Mouse (Mus musculus) midbrain, embryonic 13.5 days (tissue): ENCODE data around the gene Gpsm2. TPM values are rescaled to one million over a fixed set of nuclear protein-coding genes. Genes with fewer than 3 reads are reported as not detected.
A peak's percentile ranks its signal among the peaks of the same experiment; 100 is the strongest.

Experiments used
- ATAC-seq: fragments of 200-750 bp; cut with Nextera tagmentation; 2 replicates; pipeline ENCODE4 v1.8.0; 2017; ENCODE audit warnings: mild to moderate bottlenecking, moderate TSS enrichment, moderate library complexity
- H3K27ac ChIP-seq: fragments of 300-500 bp; sonication (generic); 2 replicates; pipeline ENCODE4 v1.5.1; 2015; ENCODE audit warnings: inconsistent platforms, mild to moderate bottlenecking, moderate library complexity
- H3K27me3 ChIP-seq: fragments of 300-500 bp; sonication (generic); 2 replicates; pipeline ENCODE4 v1.6.1; 2015; ENCODE audit warnings: mild to moderate bottlenecking, inconsistent platforms
- H3K36me3 ChIP-seq: fragments of 300-500 bp; sonication (generic); 2 replicates; pipeline ENCODE4 v1.6.1; 2015; ENCODE audit warnings: mild to moderate bottlenecking, inconsistent platforms
- H3K4me1 ChIP-seq: fragments of 300-500 bp; sonication (generic); replicated peaks from 2 replicates; pipeline ENCODE4 v1.6.1; 2015; ENCODE audit warnings: inconsistent platforms
- H3K4me2 ChIP-seq: fragments of 300-500 bp; sonication (generic); replicated peaks from 2 replicates; pipeline ENCODE4 v1.6.1; 2015; ENCODE audit warnings: moderate library complexity, mild to moderate bottlenecking, inconsistent platforms
- H3K4me3 ChIP-seq: fragments of 300-500 bp; sonication (generic); replicated peaks from 2 replicates; pipeline ENCODE4 v1.5.1; 2015; ENCODE audit warnings: mild to moderate bottlenecking, inconsistent platforms
- H3K9ac ChIP-seq: fragments of 300-500 bp; sonication (generic); replicated peaks from 2 replicates; pipeline ENCODE4 v1.6.1; 2015; ENCODE audit warnings: mild to moderate bottlenecking, inconsistent platforms
- H3K9me3 ChIP-seq: fragments of 300-500 bp; sonication (generic); 2 replicates; pipeline ENCODE4 v1.6.1; 2016; ENCODE audit warnings: mild to moderate bottlenecking, inconsistent platforms
- WGBS: fragments of 180-500 bp; shearing (Covaris S2); methylation state at CpG from one replicate; pipeline ENCODE4 v1.1.7; 2015; 5-methylcytosine and 5-hydroxymethylcytosine counted together
- polyA plus RNA-seq: library from polyadenylated mRNA; unstranded; fragments of >200 nt; fragmentation: Nextera tagmentation; extraction: Ambion mirVana; gene quantifications from 2 replicates; pipeline ENCODE4 v1.2.1, GENCODE M21; 2015

The Gpsm2 gene
- polyA plus RNA-seq, 1 experiment from 2014 or later, result 40.1 TPM

DNA sequence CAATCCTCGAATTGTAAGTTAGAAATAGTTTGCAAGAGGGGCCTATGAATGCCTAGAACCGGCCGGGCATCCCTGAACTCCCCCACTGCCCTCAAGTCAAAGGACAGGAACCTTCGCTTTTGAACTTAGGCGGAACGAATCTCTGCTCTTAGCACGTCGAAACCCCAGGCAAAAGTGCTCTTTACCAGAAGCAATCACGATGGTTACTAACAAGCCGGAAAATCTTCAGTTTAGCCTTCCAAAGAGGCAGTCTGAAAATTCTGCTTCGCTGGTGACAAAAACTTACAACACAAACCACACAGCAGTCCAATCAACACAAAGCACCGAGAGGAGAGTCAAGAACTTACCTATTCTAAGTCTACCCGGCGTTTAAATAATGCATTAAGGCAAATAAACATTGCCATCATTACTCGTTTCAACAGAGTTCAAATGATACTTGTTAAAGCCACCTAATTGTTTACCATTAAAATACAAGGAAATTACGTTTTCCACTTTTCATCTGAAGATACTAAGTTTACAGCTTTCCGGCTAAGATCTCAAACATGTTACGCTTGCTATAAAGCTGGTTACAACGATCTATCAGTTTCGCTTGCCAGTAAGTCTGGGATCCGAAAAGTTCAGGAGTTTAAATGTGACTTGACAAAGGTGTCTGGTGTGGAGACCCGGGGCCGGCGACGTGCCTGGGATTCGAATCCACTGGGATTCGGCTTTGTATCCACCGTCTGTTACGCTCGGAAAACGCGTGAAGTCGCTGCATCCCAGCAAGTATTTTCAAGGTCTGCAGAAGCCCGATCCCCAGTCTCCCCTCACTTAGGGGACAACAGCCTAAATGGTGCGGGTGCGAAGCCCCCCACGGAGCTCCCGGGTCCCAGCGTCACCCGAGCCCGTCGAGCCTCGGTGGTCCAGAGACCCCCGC is 775 bp downstream of the Gpsm2 start:
- WGBS, result under 1% methylated on average over 44 of the region's 44 CpGs
- no peak for ATAC-seq
- no peaks in the 10 kb centered on the region for H3K27me3 ChIP-seq
- peak overlapping the region; percentile 89 for H3K27ac ChIP-seq
- peak overlapping the region; percentile 82 for H3K9ac ChIP-seq
- peak overlapping the region; percentile 78 for H3K4me3 ChIP-seq
- H3K4me2 ChIP-seq, result peak overlapping the region; percentile 64
- no peaks in the 10 kb centered on the region for H3K9me3 ChIP-seq
- H3K4me1 ChIP-seq, result peaks cover 27% of the 10 kb centered on the region
- H3K36me3 ChIP-seq, result no peaks in the 10 kb centered on the region

DNA sequence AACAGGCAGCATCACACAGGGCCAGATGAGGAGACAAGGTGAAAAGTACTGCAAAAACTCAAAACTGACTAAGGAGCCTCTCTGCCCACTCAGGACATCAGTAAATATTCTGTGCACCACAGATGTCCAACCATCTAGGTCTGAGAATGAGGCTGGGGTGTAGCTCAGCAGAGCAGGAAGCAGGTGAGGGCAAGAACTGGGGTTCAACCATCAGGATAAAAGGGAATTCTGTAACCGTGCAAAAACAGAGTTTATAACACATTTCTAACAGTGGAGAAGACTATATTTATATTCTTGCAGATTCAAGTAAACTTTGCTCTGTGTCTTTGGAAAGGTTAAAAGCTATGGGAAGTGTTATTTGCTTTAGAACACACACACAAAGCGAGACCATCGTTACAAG is 2.3 kb downstream of the Gpsm2 start:
- Histone ChIP-seq H3K4me1 (peaks cover 27% of the 10 kb centered on the region), H3K27me3 (no peaks in the 10 kb centered on the region), H3K36me3 (no peaks in the 10 kb centered on the region), H3K9ac (no peak overlapping the region), H3K9me3 (no peaks in the 10 kb centered on the region), H3K4me2 (peak overlapping the region; percentile 64; the same call in 1 of the 2 replicates), H3K27ac (no peak overlapping the region), H3K4me3 (no peak overlapping the region)
- no peak for ATAC-seq
- WGBS, result 86% methylated on average over 3 of the region's 3 CpGs

DNA sequence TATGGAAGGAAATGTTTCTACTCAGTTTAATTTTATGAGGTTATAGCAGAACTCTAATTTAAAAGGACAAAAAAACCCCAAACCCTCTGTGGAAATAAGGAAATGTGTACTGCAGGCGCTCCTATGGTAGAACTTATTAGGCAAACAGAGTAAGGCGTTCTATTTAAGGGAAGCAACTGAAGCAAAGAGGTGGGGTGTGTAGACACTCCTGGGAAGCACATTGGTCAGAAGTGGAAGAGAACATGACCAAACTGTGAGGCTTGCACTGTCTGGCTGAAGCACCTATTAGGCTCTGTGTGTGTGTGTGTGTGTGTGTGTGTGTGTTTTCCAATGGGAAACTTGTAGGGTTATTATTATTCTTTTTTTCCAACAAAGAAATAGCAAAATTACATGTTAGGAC is 2.8 kb downstream of the Gpsm2 start:
- Histone ChIP-seq H3K4me2 (no peak overlapping the region), H3K27ac (no peak overlapping the region), H3K9me3 (no peaks in the 10 kb centered on the region), H3K27me3 (no peaks in the 10 kb centered on the region), H3K4me1 (peaks cover 27% of the 10 kb centered on the region), H3K36me3 (no peaks in the 10 kb centered on the region), H3K4me3 (no peak overlapping the region), H3K9ac (no peak overlapping the region)
- no peak for ATAC-seq
- WGBS, result 85% methylated on average over 2 of the region's 2 CpGs

DNA sequence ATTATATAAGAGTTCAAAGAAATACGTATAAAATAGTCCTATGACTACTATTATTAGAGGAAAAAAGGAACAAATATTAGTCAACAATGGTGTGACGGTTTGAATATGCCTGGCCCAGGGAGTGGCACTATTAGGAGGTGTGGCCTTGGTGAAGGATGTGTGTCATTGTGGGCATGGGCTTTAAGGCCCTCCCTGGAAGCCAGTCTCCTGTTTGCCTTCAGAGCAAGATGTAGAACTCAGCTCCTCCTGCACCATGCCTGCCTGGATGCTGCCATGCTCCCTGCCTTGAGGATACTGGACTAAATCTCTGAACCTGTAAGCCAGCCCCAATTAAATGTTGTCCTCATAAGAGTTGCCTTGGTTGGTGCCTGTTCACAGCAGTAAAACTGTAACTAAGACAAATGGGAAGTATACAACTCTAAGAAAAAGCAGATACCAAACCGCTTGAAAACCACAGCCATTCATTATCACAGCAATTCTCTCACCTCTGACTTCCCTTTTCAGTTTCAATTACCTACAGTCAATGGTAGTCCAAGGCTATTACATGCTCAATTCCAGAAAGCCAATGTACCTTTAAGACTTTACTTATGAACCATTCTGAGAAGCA is 4.1 kb downstream of the Gpsm2 start:
- Histone ChIP-seq H3K27ac (no peak overlapping the region), H3K4me1 (peaks cover 30% of the 10 kb centered on the region), H3K27me3 (no peaks in the 10 kb centered on the region), H3K36me3 (no peaks in the 10 kb centered on the region), H3K4me2 (no peak overlapping the region), H3K9ac (no peak overlapping the region), H3K4me3 (no peak overlapping the region), H3K9me3 (no peaks in the 10 kb centered on the region)
- ATAC-seq, result no peak
- 93% methylated on average over 3 of the region's 3 CpGs for WGBS

DNA sequence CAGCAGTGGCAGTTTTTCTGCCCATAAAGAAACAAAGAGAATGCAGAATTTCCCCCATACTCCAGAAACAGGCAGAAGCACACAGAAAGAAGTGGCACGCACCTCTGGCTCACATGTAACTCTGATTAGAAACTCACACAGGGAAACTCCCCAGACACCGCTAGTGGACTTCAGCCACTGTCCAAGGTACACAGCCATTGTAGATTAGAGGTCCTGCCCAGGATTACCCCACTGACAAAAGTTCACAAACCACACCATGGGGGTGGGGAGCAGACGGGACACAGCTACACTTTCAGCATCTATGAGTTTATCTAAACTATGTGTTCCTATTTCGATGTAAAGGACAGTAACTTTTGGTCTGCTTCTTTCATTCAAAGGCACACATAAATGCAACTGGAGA is 7.3 kb downstream of the Gpsm2 start:
- no peak for ATAC-seq
- no peaks in the 10 kb centered on the region for H3K27me3 ChIP-seq
- no peak overlapping the region for H3K4me2 ChIP-seq
- no peaks in the 10 kb centered on the region for H3K36me3 ChIP-seq
- 98% methylated on average over 4 of the region's 4 CpGs for WGBS
- no peaks in the 10 kb centered on the region for H3K9me3 ChIP-seq
- H3K27ac ChIP-seq, result no peak overlapping the region
- H3K4me3 ChIP-seq, result no peak overlapping the region
- peaks cover 15% of the 10 kb centered on the region for H3K4me1 ChIP-seq
- no peak overlapping the region for H3K9ac ChIP-seq

DNA sequence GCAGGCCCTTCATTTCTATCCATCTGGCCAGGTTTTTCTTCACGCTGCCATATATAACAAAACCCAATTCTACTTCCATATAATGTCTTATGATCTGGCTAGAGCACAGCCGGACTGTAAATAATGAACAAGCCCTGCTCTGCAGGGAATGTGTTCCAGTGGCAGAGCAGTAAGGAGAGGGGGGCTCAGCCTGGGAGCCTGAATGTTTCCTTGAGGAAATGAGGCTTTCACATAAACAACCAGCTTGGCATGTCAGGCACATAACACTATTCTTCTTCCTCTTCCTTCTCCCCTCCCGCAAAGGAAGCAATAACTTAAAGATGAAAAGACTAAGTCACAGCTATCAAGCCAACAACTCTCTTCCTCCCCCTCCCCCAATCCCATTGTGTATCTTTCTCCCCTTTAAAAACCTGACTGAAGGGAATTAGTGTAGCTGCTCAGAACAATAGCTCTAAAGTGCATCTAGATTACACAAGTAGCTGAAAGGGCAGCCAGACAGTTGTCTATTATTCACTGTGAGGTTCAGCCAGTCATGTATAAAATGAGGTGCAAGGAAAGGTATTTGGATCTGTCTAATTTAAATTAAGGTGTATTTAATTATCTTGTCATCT is 8.9 kb downstream of the Gpsm2 start:
- WGBS, result 35% methylated on average over 3 of the region's 3 CpGs
- Histone ChIP-seq H3K4me2 (no peak overlapping the region), H3K9ac (no peak overlapping the region), H3K4me3 (no peak overlapping the region), H3K4me1 (peaks cover 9% of the 10 kb centered on the region), H3K27ac (peak overlapping the region; percentile 25; the same call in 1 of the 2 replicates), H3K27me3 (no peaks in the 10 kb centered on the region), H3K9me3 (no peaks in the 10 kb centered on the region), H3K36me3 (no peaks in the 10 kb centered on the region)
- no peak for ATAC-seq

DNA sequence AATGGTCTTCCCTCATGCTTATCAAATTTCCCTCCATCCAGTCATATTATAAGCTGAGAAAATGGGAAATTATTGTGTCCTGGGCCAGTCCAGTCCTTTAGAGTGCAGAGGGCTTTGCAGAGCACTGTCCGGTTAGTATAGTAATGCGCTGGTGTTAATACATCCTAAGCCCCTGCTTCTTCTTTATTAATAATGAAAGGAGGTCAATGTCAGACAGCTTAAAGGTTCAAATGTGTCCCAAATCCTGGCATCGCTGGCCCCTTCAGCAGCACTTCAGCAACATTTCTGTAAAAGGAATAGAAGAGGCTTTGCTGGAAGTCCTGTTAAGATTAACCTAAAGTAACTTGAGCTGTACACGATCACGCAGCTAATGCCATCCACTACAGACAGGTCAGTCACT is 10.8 kb downstream of the Gpsm2 start:
- no peak for ATAC-seq
- Histone ChIP-seq H3K4me1 (peaks cover 9% of the 10 kb centered on the region), H3K27ac (no peak overlapping the region), H3K4me3 (no peak overlapping the region), H3K27me3 (no peaks in the 10 kb centered on the region), H3K9me3 (no peaks in the 10 kb centered on the region), H3K4me2 (no peak overlapping the region), H3K9ac (no peak overlapping the region), H3K36me3 (0 out of 2 replicates have a peak, but pooled peaks cover 4% of the 10 kb centered on the region)
- WGBS, result 85% methylated on average over 5 of the region's 5 CpGs

DNA sequence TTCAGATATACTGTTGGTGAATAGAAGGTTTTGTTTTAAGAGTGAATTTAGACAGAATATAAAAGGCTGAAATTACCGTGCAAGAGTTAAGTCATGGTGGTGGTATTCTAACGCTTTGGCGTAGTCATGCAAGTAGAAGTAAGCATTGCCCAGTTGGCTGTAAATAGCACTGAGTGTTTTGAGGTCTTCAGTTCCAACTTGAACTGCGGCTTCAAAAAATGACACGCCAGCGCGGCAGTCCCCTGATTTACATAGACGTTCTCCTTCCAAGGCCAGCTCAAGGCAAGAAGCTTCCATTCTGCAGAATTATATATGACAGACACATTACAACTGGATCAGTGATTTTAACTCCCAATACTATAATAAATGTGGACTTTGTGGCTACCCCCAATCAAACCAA is 19.3 kb downstream of the Gpsm2 start:
- Histone ChIP-seq H3K9me3 (no peaks in the 10 kb centered on the region), H3K27ac (no peak overlapping the region), H3K4me2 (no peak overlapping the region), H3K4me3 (no peak overlapping the region), H3K36me3 (peaks cover 35% of the 10 kb centered on the region), H3K4me1 (no peaks in the 10 kb centered on the region), H3K27me3 (no peaks in the 10 kb centered on the region), H3K9ac (no peak overlapping the region)
- 96% methylated on average over 8 of the region's 8 CpGs for WGBS
- ATAC-seq, result no peak

DNA sequence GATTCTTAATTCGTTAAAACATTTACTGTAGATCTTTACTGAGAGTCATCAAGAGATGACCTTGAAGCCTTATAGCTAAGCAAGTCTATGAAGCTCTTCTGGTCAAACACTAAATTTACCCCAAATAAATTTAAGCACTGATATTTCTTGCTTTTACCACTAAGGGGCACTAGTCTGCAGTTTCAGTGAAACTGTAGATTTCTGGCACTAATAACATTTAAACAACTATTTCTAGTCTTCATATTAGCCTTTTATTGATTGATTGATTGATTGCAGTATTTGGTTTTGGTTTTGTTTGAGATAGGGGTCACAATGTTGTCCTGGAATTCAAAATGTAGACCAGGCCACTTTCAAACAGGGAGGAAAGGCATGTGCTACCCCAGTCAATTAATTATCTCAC is 20.9 kb downstream of the Gpsm2 start:
- H3K4me1 ChIP-seq, result no peaks in the 10 kb centered on the region
- no peak overlapping the region for H3K27ac ChIP-seq
- no peaks in the 10 kb centered on the region for H3K27me3 ChIP-seq
- no peak overlapping the region for H3K4me3 ChIP-seq
- ATAC-seq, result no peak
- no peaks in the 10 kb centered on the region for H3K9me3 ChIP-seq
- H3K4me2 ChIP-seq, result no peak overlapping the region
- peaks cover 44% of the 10 kb centered on the region for H3K36me3 ChIP-seq
- H3K9ac ChIP-seq, result no peak overlapping the region
- 94% methylated on average over 1 of the region's 1 CpGs for WGBS

DNA sequence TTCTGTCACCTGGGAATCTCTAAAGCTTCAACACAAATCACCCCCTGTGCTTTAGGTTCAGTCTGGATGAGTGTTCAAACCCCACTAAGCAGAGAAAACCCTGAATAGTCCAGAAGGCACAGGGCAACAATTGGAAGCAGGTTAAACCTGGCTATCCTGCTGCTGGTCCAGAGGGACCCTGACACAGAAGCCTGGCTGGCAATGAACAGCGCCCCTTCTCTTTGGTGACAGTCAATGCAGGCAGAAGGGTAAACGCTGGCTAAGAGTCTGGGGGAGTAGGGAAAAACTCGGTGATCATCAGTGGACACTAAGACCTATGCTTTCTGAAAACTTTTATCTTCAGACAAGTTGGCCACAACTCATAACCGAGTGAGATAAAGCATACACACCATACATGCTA is 22.3 kb downstream of the Gpsm2 start:
- peaks cover 51% of the 10 kb centered on the region for H3K36me3 ChIP-seq
- no peaks in the 10 kb centered on the region for H3K9me3 ChIP-seq
- H3K4me3 ChIP-seq, result no peak overlapping the region
- no peak overlapping the region for H3K4me2 ChIP-seq
- WGBS, result 88% methylated on average over 4 of the region's 4 CpGs
- no peaks in the 10 kb centered on the region for H3K4me1 ChIP-seq
- ATAC-seq, result no peak
- H3K9ac ChIP-seq, result no peak overlapping the region
- no peaks in the 10 kb centered on the region for H3K27me3 ChIP-seq
- H3K27ac ChIP-seq, result no peak overlapping the region

DNA sequence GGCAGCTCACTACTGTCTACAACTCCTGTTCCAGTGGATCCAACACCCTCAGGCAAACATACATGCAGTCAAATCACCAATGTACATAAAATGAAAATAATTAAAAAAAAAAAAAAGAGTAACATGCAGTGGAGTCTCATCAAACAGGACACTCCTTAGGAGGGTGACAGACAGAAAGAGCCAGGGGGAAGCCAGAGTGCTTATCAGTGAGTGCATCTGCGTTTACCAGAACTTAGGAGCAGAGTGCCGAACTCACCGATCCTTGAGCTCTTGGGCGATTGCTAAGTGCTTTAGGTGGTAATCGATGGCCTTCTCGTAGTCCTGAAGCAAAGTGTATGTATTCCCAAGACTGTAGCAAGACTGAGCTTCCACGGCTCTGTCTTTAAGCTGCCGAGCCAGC is 23.4 kb downstream of the Gpsm2 start:
- H3K9me3 ChIP-seq, result no peaks in the 10 kb centered on the region
- H3K36me3 ChIP-seq, result peaks cover 56% of the 10 kb centered on the region
- WGBS, result 91% methylated on average over 8 of the region's 8 CpGs
- H3K27me3 ChIP-seq, result no peaks in the 10 kb centered on the region
- no peak for ATAC-seq
- H3K9ac ChIP-seq, result no peak overlapping the region
- H3K4me1 ChIP-seq, result no peaks in the 10 kb centered on the region
- no peak overlapping the region for H3K4me3 ChIP-seq
- H3K4me2 ChIP-seq, result no peak overlapping the region
- H3K27ac ChIP-seq, result no peak overlapping the region

DNA sequence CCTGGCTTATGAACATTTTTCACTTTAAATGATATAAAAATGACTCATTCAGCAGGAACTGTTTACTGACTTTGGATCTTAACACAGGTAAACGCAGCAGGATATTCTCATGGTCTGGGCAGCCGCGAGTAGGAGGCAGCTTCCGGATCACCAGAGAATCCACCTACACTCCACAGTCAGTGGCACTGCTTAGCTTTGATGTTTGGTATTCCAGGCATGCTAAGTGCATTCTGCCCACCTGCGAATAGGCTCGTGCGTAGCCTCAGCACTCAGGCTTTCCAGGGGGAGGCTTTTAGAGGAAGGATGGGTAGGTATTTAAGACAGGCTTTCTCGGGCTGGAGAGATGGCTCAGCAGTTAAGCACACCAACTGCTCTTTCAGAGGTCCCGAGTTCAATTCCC is 27.8 kb downstream of the Gpsm2 start:
- H3K4me2 ChIP-seq, result no peak overlapping the region
- 94% methylated on average over 9 of the region's 9 CpGs for WGBS
- H3K36me3 ChIP-seq, result peaks cover 48% of the 10 kb centered on the region
- ATAC-seq, result no peak
- H3K9me3 ChIP-seq, result no peaks in the 10 kb centered on the region
- no peak overlapping the region for H3K9ac ChIP-seq
- no peak overlapping the region for H3K4me3 ChIP-seq
- H3K4me1 ChIP-seq, result no peaks in the 10 kb centered on the region
- H3K27ac ChIP-seq, result no peak overlapping the region
- no peaks in the 10 kb centered on the region for H3K27me3 ChIP-seq
